Mouse (Mus musculus): Measurements from ENCODE around the gene Dnajc22. TPM values are rescaled to one million over a fixed set of nuclear protein-coding genes. Genes with fewer than 3 reads are reported as not detected.

Gene Dnajc22
- polyA plus RNA-seq, 1 experiment from 2014 or later, result 29.6 TPM

GRCm38 (mm10) chr15:99151324-99151723 is 58.4 kb downstream of the Dnajc22 start:
- TF ChIP-seq EP300 (IDR thresholded peaks at IDR 0.05; ENCODE audit: low read depth) (no peak), CTCF (IDR thresholded peaks at IDR 0.05; ENCODE audit: low read depth) (no peak)
- ATAC-seq, result no peak
- Histone ChIP-seq H3K27me3 (ENCODE audit: insufficient read depth, low read length) (no peaks in the 10 kb centered on the region), H3K4me3 (ENCODE audit: low read depth, low read length) (no peak overlapping the region), H3K9me3 (ENCODE audit: low read length) (0 out of 2 replicates have a peak, but pooled peaks cover 2% of the 10 kb centered on the region), H3K4me2 (ENCODE audit: low read depth, low read length) (no peak overlapping the region), H3K4me1 (ENCODE audit: insufficient read depth) (no peaks in the 10 kb centered on the region), H3K36me3 (replicated peaks; ENCODE audit: insufficient read depth, low read length) (no peaks in the 10 kb centered on the region), H3K9ac (replicated peaks) (no peak overlapping the region), H3K27ac (ENCODE audit: low read depth) (no peak overlapping the region)
- 71% methylated on average over 8 of the region's 8 CpGs for WGBS (ENCODE audit: insufficient replicate concordance)
- DNase-seq, result no peak

GRCm38 (mm10) chr15:99153466-99153865 is 60.5 kb downstream of the Dnajc22 start:
- DNase-seq, result no peak
- H3K27me3 ChIP-seq (ENCODE audit: insufficient read depth, low read length), result no peaks in the 10 kb centered on the region
- no peak overlapping the region for H3K9ac ChIP-seq (replicated peaks)
- H3K4me1 ChIP-seq (ENCODE audit: insufficient read depth), result no peaks in the 10 kb centered on the region
- H3K4me2 ChIP-seq (ENCODE audit: low read depth, low read length), result no peak overlapping the region
- WGBS (ENCODE audit: insufficient replicate concordance), result 80% methylated on average over 8 of the region's 8 CpGs
- 0 out of 2 replicates have a peak, but pooled peaks cover 2% of the 10 kb centered on the region for H3K9me3 ChIP-seq (ENCODE audit: low read length)
- H3K36me3 ChIP-seq (replicated peaks; ENCODE audit: insufficient read depth, low read length), result no peaks in the 10 kb centered on the region
- TF ChIP-seq EP300 (IDR thresholded peaks at IDR 0.05; ENCODE audit: low read depth) (no peak), CTCF (IDR thresholded peaks at IDR 0.05; ENCODE audit: low read depth) (no peak)
- no peak overlapping the region for H3K4me3 ChIP-seq (ENCODE audit: low read depth, low read length)
- H3K27ac ChIP-seq (ENCODE audit: low read depth), result no peak overlapping the region
- no peak for ATAC-seq

Small RNAs within 50 kb of the gene (microRNA-seq; reads per million reads assigned to microRNA genes)
- not detected for gene Mir6960

Other genes starting within 250 kb of the Dnajc22 start
- 3.0 and 3.6 TPM in 2 replicates for gene Kmt2d, start 222.0 kb upstream of the Dnajc22 start, polyA plus RNA-seq (2015; fragmentation: Nextera tagmentation; extraction: Ambion mirVana)
- 1.4 and 1.8 TPM in 2 replicates for gene Rhebl1, start 198.6 kb upstream of the Dnajc22 start, polyA plus RNA-seq (2015; fragmentation: Nextera tagmentation; extraction: Ambion mirVana)
- gene Dhh, start 194.6 kb upstream of the Dnajc22 start, polyA plus RNA-seq (2015; fragmentation: Nextera tagmentation; extraction: Ambion mirVana), result 0.07 TPM in 1 of 2 replicates, not detected in the other
- 4.9 and 5.1 TPM in 2 replicates for gene Lmbr1l, start 174.9 kb upstream of the Dnajc22 start, polyA plus RNA-seq (2015; fragmentation: Nextera tagmentation; extraction: Ambion mirVana)
- gene Tuba1b, start 158.6 kb upstream of the Dnajc22 start, polyA plus RNA-seq (2015; fragmentation: Nextera tagmentation; extraction: Ambion mirVana), result 389 and 423 TPM in 2 replicates
- gene Gm49450, start 139.6 kb upstream of the Dnajc22 start, polyA plus RNA-seq (2015; fragmentation: Nextera tagmentation; extraction: Ambion mirVana), result not detected in 2 replicates
- gene Tuba1a, start 139.5 kb upstream of the Dnajc22 start, polyA plus RNA-seq (2015; fragmentation: Nextera tagmentation; extraction: Ambion mirVana), result 28.1 and 28.7 TPM in 2 replicates
- gene Tuba1c, start 63.3 kb upstream of the Dnajc22 start, polyA plus RNA-seq (2015; fragmentation: Nextera tagmentation; extraction: Ambion mirVana), result 149 and 152 TPM in 2 replicates
- gene Prph, start 38.0 kb upstream of the Dnajc22 start, polyA plus RNA-seq (2015; fragmentation: Nextera tagmentation; extraction: Ambion mirVana), result 0.53 and 0.85 TPM in 2 replicates
- 5.6 and 6.7 TPM in 2 replicates for gene Troap, start 18.6 kb upstream of the Dnajc22 start, polyA plus RNA-seq (2015; fragmentation: Nextera tagmentation; extraction: Ambion mirVana)
- 0.12 TPM in 1 of 2 replicates, not detected in the other for gene C1ql4, start 5.4 kb upstream of the Dnajc22 start, polyA plus RNA-seq (2015; fragmentation: Nextera tagmentation; extraction: Ambion mirVana)
- 4.0 and 4.7 TPM in 2 replicates for gene Spats2, start 32.7 kb downstream of the Dnajc22 start, polyA plus RNA-seq (2015; fragmentation: Nextera tagmentation; extraction: Ambion mirVana)
- 0.05 and 0.07 TPM in 2 replicates for gene Kcnh3, start 131.7 kb downstream of the Dnajc22 start, polyA plus RNA-seq (2015; fragmentation: Nextera tagmentation; extraction: Ambion mirVana)
- 25.1 and 27.2 TPM in 2 replicates for gene Mcrs1, start 158.8 kb downstream of the Dnajc22 start, polyA plus RNA-seq (2015; fragmentation: Nextera tagmentation; extraction: Ambion mirVana)
- 7.1 and 8.6 TPM in 2 replicates for gene Prpf40b, start 201.9 kb downstream of the Dnajc22 start, polyA plus RNA-seq (2015; fragmentation: Nextera tagmentation; extraction: Ambion mirVana)
- gene Fam186b, start 202.7 kb downstream of the Dnajc22 start, polyA plus RNA-seq (2015; fragmentation: Nextera tagmentation; extraction: Ambion mirVana), result not detected in 2 replicates

Measured in liver, postnatal 0 days (tissue).